Mouse (Mus musculus): ENCODE measurements at regions not wholly inside any gene's neighbourhood (a gene's known extent, or its start where the extent isn't known, plus 50 kb on each side); places are given as distances from the start of the nearest gene placed in this dataset.

- no peak for DNase-seq
Observed at GRCm38 (mm10) chr2:105454353-105454752, 55.2 kb upstream of the Rcn1 start.

GRCm38 (mm10) chr2:105454836-105455235 lies 55.7 kb upstream of the Rcn1 start:
- no peak for DNase-seq

- no peak for DNase-seq
Observed at GRCm38 (mm10) chr2:105458643-105459042, 59.5 kb upstream of the Rcn1 start.

- DNase-seq = no peak
Observed at GRCm38 (mm10) chr2:105459512-105459911, 60.4 kb upstream of the Rcn1 start.

- no peak for DNase-seq
Observed at GRCm38 (mm10) chr2:105465630-105466029, 66.5 kb upstream of the Rcn1 start.

- DNase-seq = peak; percentile 10
Observed at GRCm38 (mm10) chr2:105468930-105469329, 69.8 kb upstream of the Rcn1 start.

- DNase-seq = no peak
Observed at GRCm38 (mm10) chr2:105476028-105476677, 77.0 kb upstream of the Rcn1 start.

- DNase-seq = no peak
Observed at GRCm38 (mm10) chr2:105481990-105482592, 83.0 kb upstream of the Rcn1 start.

GRCm38 (mm10) chr2:105484496-105484895 lies 85.4 kb upstream of the Rcn1 start:
- peak; percentile 7 for DNase-seq

GRCm38 (mm10) chr2:105485286-105485685 lies 86.2 kb upstream of the Rcn1 start:
- DNase-seq = no peak

- DNase-seq = no peak
Observed at GRCm38 (mm10) chr2:105495796-105496195, 96.7 kb upstream of the Rcn1 start.

- no peak for DNase-seq
Observed at GRCm38 (mm10) chr2:105504197-105504596, 105.1 kb upstream of the Rcn1 start.

GRCm38 (mm10) chr2:105505554-105505953 lies 106.4 kb upstream of the Rcn1 start:
- no peak for DNase-seq

- DNase-seq = no peak
Observed at GRCm38 (mm10) chr2:105507160-105507559, 108.0 kb upstream of the Rcn1 start.

GRCm38 (mm10) chr2:105510816-105511215 lies 111.7 kb upstream of the Rcn1 start:
- DNase-seq = no peak

- no peak for DNase-seq
Observed at GRCm38 (mm10) chr2:105511690-105512089, 112.6 kb upstream of the Rcn1 start.

GRCm38 (mm10) chr2:105514226-105514625 lies 115.1 kb upstream of the Rcn1 start:
- no peak for DNase-seq

GRCm38 (mm10) chr2:105514881-105515280 lies 115.8 kb upstream of the Rcn1 start:
- no peak for DNase-seq

- no peak for DNase-seq
Observed at GRCm38 (mm10) chr2:105515326-105515725, 116.2 kb upstream of the Rcn1 start.

- no peak for DNase-seq
Observed at GRCm38 (mm10) chr2:105516267-105517133, 117.4 kb upstream of the Rcn1 start.

- no peak for DNase-seq
Observed at GRCm38 (mm10) chr2:105521841-105522240, 122.7 kb upstream of the Rcn1 start.

- DNase-seq = peak; percentile 49
Observed at GRCm38 (mm10) chr2:105523297-105523802, 124.2 kb upstream of the Rcn1 start.

GRCm38 (mm10) chr2:105525111-105525610 lies 126.0 kb upstream of the Rcn1 start:
- no peak for DNase-seq
